Mouse (Mus musculus) heart, postnatal 25 days (tissue): ENCODE measurements around the gene Asb16. TPM values are rescaled to one million over a fixed set of nuclear protein-coding genes. Genes with fewer than 3 reads are reported as not detected.

Source experiments
- DNase-seq: peaks from one replicate; pipeline ENCODE4 v3.0.0; 2022; ENCODE audit warnings: low spot score
- intact Hi-C: fragments of 180-260 bp; cut with DNase I; formaldehyde crosslinking; loops from one replicate; pipeline ENCODE4 v1.15.1; 2025
- total RNA-seq, 2 experiments: library from RNA; stranded (reverse); gene quantifications; 2 replicates each; pipeline ENCODE4 v1.2.3; 2021

Asb16 gene
- total RNA-seq, 2 experiments from 2014 or later = 0.61 to 0.68 TPM

DNA sequence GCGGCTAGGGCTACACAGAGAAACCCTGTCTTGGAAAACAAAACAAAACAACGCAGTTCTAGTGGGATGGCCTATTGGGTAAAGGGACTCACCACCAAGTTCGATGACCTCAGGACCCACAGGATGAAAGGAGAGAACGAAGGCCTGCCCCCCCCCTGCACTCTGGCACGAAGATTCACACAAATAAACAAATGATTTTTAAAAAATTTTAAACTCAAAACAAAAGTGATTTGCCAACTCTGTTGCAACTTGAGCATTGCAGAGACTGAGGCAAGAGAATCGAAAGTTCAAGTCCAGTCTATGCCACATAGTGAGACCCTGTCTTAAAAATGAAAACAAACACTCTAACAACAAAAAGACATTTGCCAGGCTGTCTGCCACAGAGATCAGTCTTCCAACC lies 27.9 kb upstream of the Asb16 start:
- intact Hi-C loops = no loop called here
- no peak for DNase-seq

DNA sequence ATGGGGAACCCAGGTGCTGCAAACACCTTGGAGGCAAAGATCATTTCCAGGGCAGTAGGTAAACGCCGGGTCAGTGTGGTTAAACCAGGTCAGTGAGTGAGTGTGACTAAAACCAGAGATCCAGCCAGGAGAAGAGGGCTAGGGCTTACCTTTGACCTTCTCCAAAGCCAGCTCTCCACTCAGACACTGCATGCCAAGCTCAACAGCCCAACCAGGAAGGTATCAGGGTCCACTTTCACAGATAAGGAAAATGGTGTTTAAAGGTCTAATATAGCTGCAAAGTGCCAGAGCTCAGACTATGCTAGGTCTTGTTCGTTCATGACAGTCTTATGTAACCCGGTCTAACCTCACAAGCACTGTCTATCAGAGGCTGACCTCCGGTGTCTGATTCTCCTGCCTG lies 27.3 kb upstream of the Asb16 start:
- intact Hi-C loops = no loop called here
- no peak for DNase-seq

GRCm38 (mm10) chr11:102241874-102242273 lies 26.7 kb upstream of the Asb16 start:
- intact Hi-C loops = no loop called here

DNA sequence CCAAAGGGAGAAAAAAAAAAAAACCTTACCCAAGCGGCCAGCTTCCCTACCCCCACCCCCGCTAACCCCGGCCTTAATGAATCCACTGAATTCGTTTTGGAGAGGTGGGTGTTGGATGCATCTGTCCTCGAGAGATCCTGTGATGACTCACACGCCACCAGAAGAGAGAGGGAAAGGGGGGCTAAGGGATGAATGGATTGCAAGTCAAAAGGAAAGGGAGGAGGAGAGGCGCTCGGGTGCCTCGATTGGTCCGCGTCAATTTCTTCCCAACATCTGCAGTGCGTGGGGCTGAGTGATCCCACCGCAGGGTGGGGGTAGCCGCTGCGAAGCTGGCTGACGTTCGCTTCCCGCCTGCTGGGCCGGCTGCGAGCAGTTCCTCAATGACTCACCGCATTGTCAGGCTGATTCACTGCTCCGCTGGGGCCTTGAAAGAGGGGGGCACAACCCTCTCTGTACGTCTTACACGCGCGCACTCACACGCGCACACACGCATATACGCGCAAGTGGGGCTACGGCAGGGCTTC lies 23.6 kb upstream of the Asb16 start:
- DNase-seq = peak; percentile 57
- intact Hi-C loops = loop anchor here (5.0 kb wide), 1 partner anchor 37 kb away; the partner anchor contains the start of gene Tmub2

More at GRCm38 (mm10) chr11:102241874-102242273, 26.7 kb upstream of the Asb16 start:
- DNase-seq = no peak

GRCm38 (mm10) chr11:102245581-102246272 lies 22.8 kb upstream of the Asb16 start:
- no peak for DNase-seq

GRCm38 (mm10) chr11:102246273-102246635 lies 22.3 kb upstream of the Asb16 start:
- intact Hi-C loops = loop anchor here (5.0 kb wide), 1 partner anchor 36 kb away; the partner anchor contains the start of gene Tmub2

More at GRCm38 (mm10) chr11:102245581-102246272, 22.8 kb upstream of the Asb16 start:
- intact Hi-C loops = loop anchor here (5.0 kb wide), 1 partner anchor 37 kb away; the partner anchor contains the start of gene Tmub2

DNA sequence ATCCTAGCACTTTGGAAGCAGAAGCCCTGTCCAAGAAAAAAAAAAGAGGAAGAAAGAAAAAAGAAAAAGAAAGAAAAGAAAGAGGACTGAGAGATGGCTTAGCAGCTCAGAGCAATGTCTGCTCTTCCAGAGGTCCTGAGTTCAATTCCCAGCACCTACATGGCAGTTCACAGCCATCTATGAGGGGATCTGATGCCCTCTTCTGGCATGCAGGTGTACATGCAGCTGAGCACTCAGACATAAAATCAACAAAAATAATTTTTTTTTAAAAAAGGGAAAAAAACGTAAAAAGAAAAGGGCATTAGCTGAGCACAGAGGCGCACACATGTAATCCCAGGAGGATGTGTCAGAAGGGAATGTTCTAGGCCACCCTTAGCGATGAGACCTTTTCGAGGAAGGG lies 21.7 kb upstream of the Asb16 start:
- no peak for DNase-seq
- intact Hi-C loops = loop anchor here (5.0 kb wide), 1 partner anchor 35 kb away; the partner anchor contains the start of gene Tmub2

More at GRCm38 (mm10) chr11:102246273-102246635, 22.3 kb upstream of the Asb16 start:
- no peak for DNase-seq

GRCm38 (mm10) chr11:102248630-102249230 lies 19.8 kb upstream of the Asb16 start, which contains the start of gene BC030867:
Gene BC030867 (plus strand): TSS chr11:102248882.
- intact Hi-C loops = loop anchor here (1.0 to 5.0 kb wide), 3 partner anchors 18 to 64 kb away; partner anchors contain the start of genes Hdac5, Lsm12 and Tmub2
- peak; percentile 76 for DNase-seq

DNA sequence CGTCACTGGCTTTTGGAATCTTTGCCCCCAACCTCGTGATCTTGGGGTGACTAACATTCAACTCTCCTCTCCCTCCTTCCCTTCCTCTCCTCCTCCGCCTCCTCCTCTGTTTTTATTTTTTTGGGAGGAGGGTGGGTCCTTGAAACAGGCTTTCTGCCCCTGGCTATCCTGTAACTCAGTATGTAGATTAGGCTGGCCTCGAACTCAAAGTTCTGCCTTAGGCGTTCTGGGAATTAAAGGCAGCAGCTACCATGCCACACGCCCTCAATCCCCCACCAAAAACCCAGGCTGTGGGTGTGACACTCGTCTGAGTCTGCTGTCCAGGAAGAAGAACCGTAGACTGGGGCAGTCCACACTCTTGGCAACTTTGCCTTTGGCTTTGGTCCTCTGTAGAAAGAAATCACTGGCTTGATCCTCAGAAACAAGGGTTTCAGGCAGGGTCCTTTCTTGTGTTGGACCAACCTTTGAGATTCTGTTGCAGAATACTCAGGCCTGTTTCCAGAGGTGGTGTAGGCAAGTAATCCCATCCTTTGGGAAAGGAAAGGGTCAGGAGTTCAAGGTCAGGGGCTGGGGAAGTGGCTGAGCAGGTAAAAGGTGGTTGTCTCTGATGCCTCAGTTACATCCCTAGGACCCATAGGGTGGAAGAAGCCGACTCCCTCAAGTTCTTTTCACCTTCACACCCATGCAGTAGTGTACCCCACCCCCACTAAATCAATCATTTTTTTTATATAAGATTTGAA lies 19.0 kb upstream of the Asb16 start:
- intact Hi-C loops = loop anchor here (2.0 to 5.0 kb wide), 2 partner anchors 33 to 65 kb away; partner anchors contain the start of genes Lsm12 and Tmub2

DNA sequence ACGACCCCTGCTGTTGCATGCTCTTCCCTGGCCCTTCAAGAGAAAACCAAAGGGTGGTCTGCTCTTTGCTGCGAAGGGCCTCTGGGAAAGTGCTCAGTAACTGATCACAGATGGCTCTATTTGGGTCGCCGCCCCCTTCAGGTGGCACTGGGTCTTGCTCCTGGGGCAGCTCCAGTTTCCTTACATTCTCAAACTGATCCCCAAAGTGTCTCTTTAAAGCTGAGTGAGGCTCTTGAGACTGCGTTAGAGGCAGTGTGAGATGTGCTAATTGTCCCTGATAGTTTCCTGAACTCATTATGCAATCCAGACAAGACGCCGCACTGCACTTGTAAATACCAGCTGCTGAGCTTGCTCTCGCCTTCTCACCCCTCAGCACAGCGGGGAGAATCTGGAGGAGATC lies 11.0 kb upstream of the Asb16 start:
- no peak for DNase-seq
- intact Hi-C loops = no loop called here

More for the DNA sequence above, 19.0 kb upstream of the Asb16 start:
- DNase-seq = no peak

DNA sequence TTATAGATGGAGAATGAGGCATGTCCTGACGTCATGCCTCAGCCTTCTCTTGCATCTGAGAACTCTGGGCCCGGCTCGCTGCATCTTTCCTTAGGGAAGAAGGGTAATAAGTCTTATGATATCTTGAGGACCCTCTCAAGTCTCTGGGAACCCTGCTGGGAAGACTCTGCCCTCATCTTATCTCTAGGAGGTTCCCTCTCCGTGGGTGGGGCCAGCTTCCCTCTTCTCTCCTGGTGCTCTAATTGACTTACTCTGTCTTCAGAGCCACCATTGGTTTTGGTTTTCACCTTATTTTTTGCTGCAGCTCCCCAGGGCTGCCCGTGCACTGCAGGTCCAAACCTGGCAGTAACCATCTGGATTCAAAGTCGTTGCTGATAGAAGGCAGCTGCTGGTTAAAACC lies 10.4 kb upstream of the Asb16 start:
- intact Hi-C loops = no loop called here
- no peak for DNase-seq

DNA sequence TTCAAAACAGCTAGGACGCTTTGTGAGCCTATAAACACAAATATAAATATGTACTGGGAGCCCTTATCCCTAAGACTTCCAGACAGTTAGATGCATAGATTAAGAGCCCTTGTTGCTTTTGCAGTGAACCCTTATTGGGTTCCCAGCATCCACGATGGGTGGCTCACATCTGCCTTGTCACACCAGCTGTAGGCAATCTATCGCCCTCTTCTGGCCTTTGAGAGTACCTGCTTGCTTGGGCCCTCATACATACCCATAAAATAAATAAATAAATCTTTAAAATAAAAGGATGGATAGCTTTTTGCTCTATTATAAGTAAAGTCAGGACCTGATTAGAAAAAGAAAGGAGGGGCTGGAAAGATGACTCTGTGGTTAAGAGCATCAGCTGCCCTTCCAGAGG lies 10.0 kb upstream of the Asb16 start:
- intact Hi-C loops = no loop called here

GRCm38 (mm10) chr11:102263211-102263610 lies 5.3 kb upstream of the Asb16 start:
- DNase-seq = no peak
- intact Hi-C loops = no loop called here

More for the DNA sequence above, 10.0 kb upstream of the Asb16 start:
- DNase-seq = no peak

DNA sequence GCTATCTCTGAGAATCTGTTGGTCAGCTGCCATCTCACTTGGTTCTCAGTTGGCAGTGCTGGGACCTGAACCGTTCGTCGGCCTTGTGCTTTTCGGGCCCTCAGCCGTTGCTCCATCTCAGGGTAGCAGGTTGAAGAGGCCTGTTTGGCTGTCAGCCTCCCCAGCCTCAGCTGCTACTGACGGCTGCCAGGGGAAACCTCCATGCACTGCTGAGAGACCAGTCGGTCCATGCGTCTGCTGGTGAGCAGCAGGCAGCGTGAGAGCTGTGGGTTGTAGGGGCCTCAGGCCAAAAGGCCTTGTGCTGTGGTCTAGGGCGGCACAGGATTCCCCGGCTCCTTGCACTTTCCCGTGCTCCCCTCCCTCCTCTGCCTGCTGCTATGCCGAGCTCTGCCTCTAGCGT lies 2.7 kb upstream of the Asb16 start:
- no peak for DNase-seq
- intact Hi-C loops = loop anchor here (5.0 kb wide), 1 partner anchor 109 kb away; the partner anchor contains the start of gene Tmem101

GRCm38 (mm10) chr11:102266631-102267355 lies 1.8 kb upstream of the Asb16 start:
- DNase-seq = no peak
- intact Hi-C loops = loop anchor here (1.0 to 5.0 kb wide), 2 partner anchors 109 to 164 kb away; partner anchors contain the start of gene Tmem101

DNA sequence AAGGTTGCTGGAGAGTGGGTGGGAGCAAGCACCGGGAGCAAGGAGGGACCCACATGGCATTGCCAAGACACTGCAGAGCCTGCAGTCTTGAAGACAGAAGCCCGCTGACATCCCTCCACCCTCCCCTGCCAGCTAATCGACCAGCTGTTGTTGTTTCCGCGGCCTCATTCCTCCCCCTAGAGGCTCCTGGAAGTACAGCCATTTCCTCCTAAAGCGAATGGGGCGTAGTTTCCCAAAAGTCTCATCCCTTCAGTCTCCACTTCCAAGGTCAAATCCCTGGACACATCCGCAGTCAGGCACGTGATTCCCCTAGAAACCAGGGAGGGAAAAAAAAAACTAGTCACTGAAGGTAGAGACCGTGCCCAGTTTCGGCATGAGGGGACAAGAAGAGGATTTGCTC lies 1.1 kb upstream of the Asb16 start:
- peak; percentile 54 for DNase-seq

DNA sequence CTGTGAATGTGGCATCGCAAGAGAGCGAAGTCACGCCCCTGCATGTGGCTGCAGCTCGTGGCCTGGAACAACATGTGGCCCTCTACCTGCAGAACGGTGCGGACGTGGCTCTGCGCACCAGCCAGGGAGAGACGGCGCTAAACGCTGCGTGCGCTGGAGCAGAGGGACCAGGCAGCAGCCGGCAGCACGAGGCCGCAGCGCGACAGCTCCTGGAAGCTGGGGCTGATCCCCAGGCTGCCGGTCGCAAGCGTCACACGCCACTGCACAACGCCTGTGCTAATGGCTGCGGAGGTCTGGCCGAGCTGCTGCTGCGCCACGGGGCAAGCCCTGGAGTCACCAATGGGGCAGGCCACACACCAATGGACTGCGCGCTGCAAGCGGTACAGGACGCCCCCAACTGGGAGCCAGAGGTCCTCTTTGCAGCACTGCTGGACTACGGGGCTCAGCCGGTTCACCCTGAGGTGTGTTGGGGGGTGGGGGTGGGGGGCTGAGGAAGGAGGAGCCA lies 7.9 kb downstream of the Asb16 start:
- intact Hi-C loops = no loop called here

More for the DNA sequence above, 1.1 kb upstream of the Asb16 start:
- intact Hi-C loops = loop anchor here (1.0 to 5.0 kb wide), 2 partner anchors 110 to 165 kb away; partner anchors contain the start of gene Tmem101

GRCm38 (mm10) chr11:102277754-102278153 lies 9.2 kb downstream of the Asb16 start:
- DNase-seq = no peak
- intact Hi-C loops = no loop called here

More for the DNA sequence above, 7.9 kb downstream of the Asb16 start:
- no peak for DNase-seq

- DNase-seq = no peak
- intact Hi-C loops = no loop called here
Observed at GRCm38 (mm10) chr11:102279595-102279994, 11.1 kb downstream of the Asb16 start.
